Mouse (Mus musculus): Measurements from ENCODE around the gene Piezo1.

DNA sequence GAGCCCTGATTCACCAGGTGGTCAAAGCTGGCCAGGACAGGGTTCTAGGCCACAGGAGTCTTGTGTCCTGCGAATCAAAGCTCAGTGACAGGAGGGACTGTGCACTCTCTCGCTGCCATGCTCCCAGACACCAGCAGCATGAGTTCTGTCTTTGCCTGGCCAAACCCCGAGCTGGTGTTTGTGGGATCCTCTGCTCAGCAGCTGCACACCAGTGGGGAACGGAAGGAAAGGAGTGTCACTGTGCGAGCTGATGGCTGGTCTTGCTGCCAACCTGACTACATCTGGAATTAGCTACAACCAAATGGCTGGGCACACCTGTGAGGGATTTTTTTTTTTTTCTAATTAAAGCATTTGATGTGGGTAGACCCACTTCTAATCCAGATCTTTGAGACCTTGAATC, 80.4 kb downstream of the Piezo1 start:
- TF ChIP-seq CTCF (IDR thresholded peaks at IDR 0.05; ENCODE audit: control insufficient read depth, insufficient read depth, insufficient replicate concordance, low read depth, low read length) (no peak), POLR2A (IDR thresholded peaks at IDR 0.05; ENCODE audit: control insufficient read depth, low read depth, low read length) (no peak)

Measured in testis, adult 2 months (tissue).